Mouse (Mus musculus) kidney, embryonic 14.5 days (tissue): ENCODE results near the gene Satb1. TPM values are rescaled to one million over a fixed set of nuclear protein-coding genes. Genes with fewer than 3 reads are reported as not detected.

Experiments
- ATAC-seq: fragments of 200-750 bp; cut with Nextera tagmentation; 2 replicates; pipeline ENCODE4 v1.8.0; 2017; ENCODE audit warnings: moderate number of reproducible peaks, mild to moderate bottlenecking, moderate TSS enrichment, moderate library complexity; ENCODE audit not compliant: low FRiP score, low TSS enrichment
- H3K27ac ChIP-seq: fragments of 300-500 bp; sonication (generic); 2 replicates; pipeline ENCODE4 v1.5.1; 2014; ENCODE audit warnings: low read depth, mild to moderate bottlenecking, low read length, moderate library complexity, mixed read lengths
- H3K27me3 ChIP-seq: fragments of 300-500 bp; sonication (generic); 2 replicates; pipeline ENCODE4 v1.6.1; 2014; ENCODE audit warnings: mild to moderate bottlenecking, low read length; ENCODE audit not compliant: control insufficient read depth, insufficient read depth
- H3K36me3 ChIP-seq: fragments of 300-500 bp; sonication (generic); 2 replicates; pipeline ENCODE4 v1.6.1; 2014; ENCODE audit warnings: low read length, mixed read lengths; ENCODE audit not compliant: control insufficient read depth, insufficient read depth
- H3K4me1 ChIP-seq: fragments of 300-500 bp; sonication (generic); 2 replicates; pipeline ENCODE4 v1.6.1; 2014; ENCODE audit warnings: low read length, mixed read lengths; ENCODE audit not compliant: control insufficient read depth, insufficient read depth
- H3K4me2 ChIP-seq: fragments of 300-500 bp; sonication (generic); replicated peaks from 2 replicates; pipeline ENCODE4 v1.6.1; 2014; ENCODE audit warnings: low read depth, mild to moderate bottlenecking, low read length
- H3K4me3 ChIP-seq: fragments of 300-500 bp; sonication (generic); 2 replicates; pipeline ENCODE4 v1.5.1; 2014; ENCODE audit warnings: mild to moderate bottlenecking, low read length
- H3K9ac ChIP-seq: fragments of 300-500 bp; sonication (generic); 2 replicates; pipeline ENCODE4 v1.6.1; 2014; ENCODE audit warnings: low read depth, mild to moderate bottlenecking, low read length, moderate library complexity
- H3K9me3 ChIP-seq: fragments of 300-500 bp; sonication (generic); 2 replicates; pipeline ENCODE4 v1.6.1; 2016; ENCODE audit warnings: low read length; ENCODE audit not compliant: control insufficient read depth
- WGBS: fragments of 180-500 bp; shearing (Covaris S2); extraction: QIAGEN DNeasy Blood & Tissue Kit; methylation state at CpG from one replicate; pipeline ENCODE4 v1.1.7; 2014; 5-methylcytosine and 5-hydroxymethylcytosine counted together
- polyA plus RNA-seq: library from polyadenylated mRNA; unstranded; fragments of >200 nt; fragmentation: Nextera tagmentation; extraction: Ambion mirVana; gene quantifications from 2 replicates; pipeline ENCODE4 v1.2.1, GENCODE M21; 2014

The Satb1 gene
- polyA plus RNA-seq, 1 experiment from 2014 or later, result 12.7 TPM

GRCm38 (mm10) chr17:51789777-51790176, 43.3 kb downstream of the Satb1 start:
- Histone ChIP-seq H3K27ac (no peak overlapping the region), H3K4me3 (no peak overlapping the region), H3K9ac (no peak overlapping the region), H3K4me1 (no peaks in the 10 kb centered on the region), H3K27me3 (no peaks in the 10 kb centered on the region), H3K9me3 (no peaks in the 10 kb centered on the region), H3K4me2 (no peak overlapping the region), H3K36me3 (no peaks in the 10 kb centered on the region)
- no peak for ATAC-seq
- 86% methylated on average over 6 of the region's 6 CpGs for WGBS

DNA sequence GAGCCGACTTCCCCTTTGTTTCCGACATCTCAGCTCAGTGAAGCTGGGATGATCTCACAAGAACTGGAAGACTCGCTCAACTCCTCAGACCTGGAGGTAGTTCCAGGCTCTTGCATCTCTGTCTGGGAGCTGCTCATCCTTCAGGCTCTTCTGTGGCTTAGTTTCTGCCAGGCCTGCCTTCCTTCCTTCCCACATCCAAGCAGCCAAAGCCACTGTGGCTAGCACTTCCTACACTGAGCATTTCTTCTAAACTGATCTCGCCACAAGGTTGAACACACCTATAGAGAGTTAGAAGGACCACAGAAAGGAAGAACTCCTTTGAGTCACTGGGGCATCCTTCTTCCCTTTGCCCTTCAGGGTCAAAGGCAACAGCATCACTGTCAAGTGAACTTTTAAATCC, 44.0 kb downstream of the Satb1 start:
- Histone ChIP-seq H3K27me3 (no peaks in the 10 kb centered on the region), H3K4me1 (no peaks in the 10 kb centered on the region), H3K36me3 (no peaks in the 10 kb centered on the region), H3K4me2 (no peak overlapping the region), H3K4me3 (no peak overlapping the region), H3K9ac (no peak overlapping the region), H3K9me3 (no peaks in the 10 kb centered on the region), H3K27ac (no peak overlapping the region)
- 90% methylated on average over 4 of the region's 4 CpGs for WGBS
- no peak for ATAC-seq

DNA sequence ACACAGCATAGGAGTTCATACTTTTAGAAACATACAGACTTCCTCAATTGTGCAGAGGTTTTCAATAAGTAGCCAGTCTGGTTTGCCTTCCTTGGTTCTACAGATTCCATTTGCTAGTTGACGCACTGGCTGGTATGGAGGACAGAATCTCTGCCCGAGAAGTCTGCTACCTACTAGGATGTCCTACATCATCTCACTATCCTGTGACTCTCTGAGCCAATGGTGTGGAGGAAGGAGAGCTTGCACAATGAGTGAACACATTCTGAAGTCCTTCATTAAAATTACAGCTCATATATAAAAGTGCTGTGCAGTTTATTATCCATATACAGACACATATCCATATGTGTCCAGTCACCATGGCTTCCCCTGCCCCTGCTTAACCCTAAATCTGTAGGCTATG, 45.1 kb downstream of the Satb1 start:
- Histone ChIP-seq H3K9me3 (no peaks in the 10 kb centered on the region), H3K27me3 (no peaks in the 10 kb centered on the region), H3K4me2 (no peak overlapping the region), H3K4me1 (no peaks in the 10 kb centered on the region), H3K27ac (no peak overlapping the region), H3K9ac (no peak overlapping the region), H3K36me3 (no peaks in the 10 kb centered on the region), H3K4me3 (no peak overlapping the region)
- ATAC-seq, result no peak
- WGBS, result 90% methylated on average over 2 of the region's 2 CpGs

DNA sequence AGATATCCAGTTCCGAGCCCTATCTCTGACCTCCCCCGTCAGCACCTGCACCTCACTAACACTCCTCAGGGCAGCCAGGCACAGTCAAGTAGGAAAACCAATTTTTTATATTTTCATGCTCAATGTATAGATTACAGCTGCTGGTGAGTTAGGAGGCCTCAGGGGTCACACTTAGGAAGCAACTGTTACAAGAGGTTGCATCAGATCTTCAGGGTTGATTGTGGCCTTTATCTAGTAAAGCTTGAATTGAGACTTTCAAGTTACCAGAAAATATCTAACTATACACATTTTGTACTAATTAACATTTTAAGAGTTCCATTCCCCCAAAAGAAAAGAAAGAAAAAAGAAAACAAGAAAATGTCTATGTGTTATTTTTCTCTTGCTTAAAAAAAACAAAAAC, 47.0 kb downstream of the Satb1 start:
- 84% methylated on average over 2 of the region's 2 CpGs for WGBS
- Histone ChIP-seq H3K9me3 (no peaks in the 10 kb centered on the region), H3K4me2 (no peak overlapping the region)

DNA sequence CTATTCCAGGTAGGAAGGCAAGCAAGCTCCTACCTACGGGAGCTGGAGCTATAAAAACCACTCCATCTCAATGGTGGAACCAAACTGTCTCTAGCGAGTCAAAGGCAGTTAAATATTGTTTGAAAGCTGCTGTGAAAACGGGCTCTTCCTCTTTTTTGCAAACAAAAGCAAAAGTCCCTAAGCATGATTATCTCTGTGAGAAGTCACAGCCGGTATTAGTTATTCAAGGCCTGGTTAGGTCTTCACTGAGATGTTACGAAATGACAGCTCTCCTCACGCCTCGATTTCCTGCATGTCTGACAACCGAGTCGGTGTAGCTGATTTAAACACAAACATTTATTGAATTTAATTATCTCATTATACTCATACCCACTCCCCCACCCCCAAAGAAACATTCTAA, 48.2 kb downstream of the Satb1 start:
- no peaks in the 10 kb centered on the region for H3K27me3 ChIP-seq

More for the DNA sequence above, 47.0 kb downstream of the Satb1 start:
- Histone ChIP-seq H3K27ac (no peak overlapping the region), H3K4me3 (no peak overlapping the region), H3K27me3 (no peaks in the 10 kb centered on the region), H3K4me1 (no peaks in the 10 kb centered on the region), H3K9ac (no peak overlapping the region), H3K36me3 (peaks cover 5% of the 10 kb centered on the region; the same call in 1 of the 2 replicates)
- no peak for ATAC-seq

GRCm38 (mm10) chr17:51783591-51784279, 49.4 kb downstream of the Satb1 start:
- no peak overlapping the region for H3K9ac ChIP-seq
- no peaks in the 10 kb centered on the region for H3K9me3 ChIP-seq
- ATAC-seq, result no peak
- H3K4me1 ChIP-seq, result no peaks in the 10 kb centered on the region
- H3K4me2 ChIP-seq, result no peak overlapping the region
- no peak overlapping the region for H3K4me3 ChIP-seq
- no peaks in the 10 kb centered on the region for H3K27me3 ChIP-seq
- H3K27ac ChIP-seq, result no peak overlapping the region
- H3K36me3 ChIP-seq, result peaks cover 5% of the 10 kb centered on the region; the same call in 1 of the 2 replicates
- 85% methylated on average over 8 of the region's 8 CpGs for WGBS

More for the DNA sequence above, 48.2 kb downstream of the Satb1 start:
- no peak for ATAC-seq
- Histone ChIP-seq H3K4me1 (no peaks in the 10 kb centered on the region), H3K4me3 (no peak overlapping the region), H3K4me2 (no peak overlapping the region), H3K36me3 (peaks cover 5% of the 10 kb centered on the region; the same call in 1 of the 2 replicates), H3K27ac (no peak overlapping the region), H3K9ac (no peak overlapping the region), H3K9me3 (no peaks in the 10 kb centered on the region)
- 86% methylated on average over 9 of the region's 9 CpGs for WGBS

DNA sequence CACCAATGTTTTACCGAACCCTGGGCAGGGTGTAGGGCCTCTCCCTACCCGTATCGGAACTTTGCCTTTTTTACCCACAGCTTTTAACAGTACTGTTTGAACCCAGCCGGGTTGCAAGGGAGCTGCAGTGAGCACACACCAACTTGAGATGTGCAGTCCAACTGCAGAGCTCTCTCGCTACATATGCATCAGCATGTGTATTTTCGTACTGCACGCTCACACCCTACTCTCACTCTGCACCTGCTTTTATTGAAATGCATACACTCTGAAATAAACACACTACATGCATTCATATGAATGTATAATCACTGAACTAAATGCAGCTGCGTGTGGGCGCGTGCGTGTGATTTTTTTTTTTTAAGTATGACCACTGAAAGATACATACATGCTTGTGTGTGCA, 53.1 kb downstream of the Satb1 start:
- Histone ChIP-seq H3K4me1 (no peaks in the 10 kb centered on the region), H3K9ac (no peak overlapping the region), H3K4me2 (no peak overlapping the region), H3K27me3 (no peaks in the 10 kb centered on the region), H3K36me3 (peaks cover 5% of the 10 kb centered on the region; the same call in 1 of the 2 replicates), H3K4me3 (no peak overlapping the region), H3K27ac (no peak overlapping the region), H3K9me3 (no peaks in the 10 kb centered on the region)
- ATAC-seq, result no peak
- 95% methylated on average over 11 of the region's 11 CpGs for WGBS

DNA sequence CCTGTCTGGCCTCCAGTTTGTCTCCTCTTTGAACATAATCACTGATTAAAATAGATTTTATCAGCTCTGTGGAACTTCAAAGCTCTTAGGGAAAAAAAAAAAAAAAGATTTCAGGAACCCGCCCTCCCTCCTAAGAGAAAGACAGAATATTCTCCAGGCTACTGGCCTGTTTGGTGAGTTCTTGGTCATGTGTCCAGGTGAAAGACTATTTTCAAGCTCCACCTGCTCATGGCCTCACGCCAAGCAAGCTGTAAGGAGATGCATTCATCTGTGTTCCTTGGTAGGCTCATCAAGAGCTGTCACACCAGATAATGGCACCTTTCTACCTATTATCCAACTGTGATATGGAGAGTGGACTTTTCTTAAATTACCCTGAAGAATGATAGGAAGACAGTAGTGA, 54.1 kb downstream of the Satb1 start:
- Histone ChIP-seq H3K4me2 (no peak overlapping the region), H3K36me3 (peaks cover 5% of the 10 kb centered on the region; the same call in 1 of the 2 replicates), H3K27me3 (no peaks in the 10 kb centered on the region), H3K4me3 (no peak overlapping the region), H3K9me3 (no peaks in the 10 kb centered on the region), H3K27ac (no peak overlapping the region), H3K9ac (no peak overlapping the region), H3K4me1 (no peaks in the 10 kb centered on the region)
- WGBS, result 76% methylated on average over 2 of the region's 2 CpGs
- no peak for ATAC-seq

DNA sequence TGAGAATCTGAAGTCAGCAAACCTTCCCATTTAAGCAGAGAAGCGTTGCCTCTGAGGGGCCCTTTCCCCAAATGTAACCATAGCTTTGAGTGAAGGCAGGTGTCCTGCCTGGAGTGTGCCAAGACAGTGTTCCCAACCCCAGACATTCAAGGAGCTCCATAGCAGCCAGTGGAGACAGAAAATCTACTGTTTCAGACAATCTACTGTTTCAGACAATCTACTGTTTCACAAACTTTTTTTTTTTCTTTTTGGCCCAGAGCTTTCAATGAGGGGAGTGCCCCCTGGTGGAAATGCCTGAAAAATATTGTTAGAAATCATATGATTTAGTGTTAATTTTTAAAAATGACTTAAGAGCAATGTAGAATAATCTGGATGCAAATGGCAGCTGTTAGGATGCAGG, 55.3 kb downstream of the Satb1 start:
- Histone ChIP-seq H3K27me3 (no peaks in the 10 kb centered on the region), H3K4me2 (no peak overlapping the region), H3K9me3 (no peaks in the 10 kb centered on the region), H3K27ac (no peak overlapping the region), H3K4me1 (no peaks in the 10 kb centered on the region), H3K36me3 (peaks cover 5% of the 10 kb centered on the region; the same call in 1 of the 2 replicates), H3K9ac (no peak overlapping the region), H3K4me3 (no peak overlapping the region)
- ATAC-seq, result peak; percentile 43; the same call in 1 of the 2 replicates
- 52% methylated on average over 1 of the region's 1 CpGs for WGBS
